Mouse (Mus musculus): ENCODE results near the gene Timp3.

Gene Timp3

DNA sequence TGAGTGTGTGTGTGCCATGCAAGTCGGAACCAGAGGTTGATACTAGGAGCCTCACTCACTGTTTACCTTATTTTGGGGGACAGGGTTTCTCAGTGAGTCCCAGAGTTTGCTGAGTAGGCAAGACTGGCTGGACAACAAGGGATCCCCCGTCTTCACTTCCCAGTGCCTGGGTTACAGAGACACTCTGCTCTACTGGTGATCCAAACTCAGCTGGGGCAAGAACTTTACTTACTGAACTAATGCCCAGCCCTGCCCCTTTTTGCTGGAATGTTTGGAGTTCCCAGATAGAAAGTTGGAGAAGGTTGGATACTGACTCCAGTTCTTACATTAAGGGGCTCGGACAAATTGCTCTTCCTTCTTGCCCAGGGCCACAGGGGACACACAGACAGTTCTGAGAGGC is 89.2 kb downstream of the Timp3 start:
- no peak for DNase-seq

GRCm38 (mm10) chr10:86389913-86390312 is 89.7 kb downstream of the Timp3 start:
- no peak for DNase-seq

DNA sequence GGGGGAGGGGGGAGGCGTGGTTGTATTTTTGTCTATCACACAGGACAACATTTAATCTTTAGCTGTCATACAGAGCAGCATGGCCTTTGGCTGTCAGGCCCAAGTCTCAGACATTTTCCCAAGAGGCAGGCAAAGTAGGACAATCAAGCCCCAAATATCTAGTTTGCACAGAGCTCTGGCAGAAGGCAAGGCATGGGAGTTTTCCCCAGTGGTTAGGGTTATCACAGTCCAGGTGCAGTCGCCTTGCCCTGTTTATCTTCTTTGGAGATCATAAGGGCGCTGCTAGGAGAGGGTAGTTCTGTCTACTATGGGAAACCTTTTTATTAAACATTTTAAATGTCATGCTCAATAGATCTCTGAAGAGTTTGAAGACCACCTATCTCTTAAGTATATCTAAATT is 92.2 kb downstream of the Timp3 start:
- no peak for DNase-seq

DNA sequence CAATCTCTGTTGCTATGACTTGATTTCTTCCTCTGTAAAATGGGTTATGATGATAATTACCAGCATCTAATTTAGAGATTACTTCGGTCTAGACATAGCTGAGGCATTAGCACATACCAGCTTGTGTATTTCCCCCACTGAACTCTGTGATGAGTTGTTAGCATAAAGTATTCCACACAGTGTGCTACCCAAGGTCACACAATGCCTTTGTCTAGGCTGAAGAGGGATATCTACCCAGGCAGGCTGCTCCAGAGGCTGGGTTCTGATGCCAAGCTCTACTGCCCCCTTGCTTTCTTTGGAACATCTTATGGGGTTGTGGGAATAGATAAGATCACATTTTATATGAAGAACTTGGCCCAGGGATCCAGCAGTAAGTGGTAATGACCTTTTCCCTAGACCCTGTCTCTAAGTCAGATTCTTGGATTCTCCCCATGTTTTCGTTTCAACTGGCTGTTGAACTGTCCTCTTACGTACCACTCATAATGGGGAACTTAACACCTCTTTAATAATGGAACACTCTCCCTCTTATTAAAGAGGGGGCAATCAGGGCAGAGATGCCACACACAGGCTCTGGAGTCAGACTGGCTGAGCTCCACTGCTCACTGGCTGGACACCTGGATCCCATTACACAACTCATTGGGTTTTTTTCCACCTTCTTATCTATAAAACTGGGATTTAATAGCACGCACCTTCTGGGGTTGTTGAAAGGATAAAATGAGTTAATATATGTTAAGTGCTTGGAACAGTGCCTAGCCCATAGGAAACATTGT is 97.6 kb downstream of the Timp3 start:
- DNase-seq, result no peak

DNA sequence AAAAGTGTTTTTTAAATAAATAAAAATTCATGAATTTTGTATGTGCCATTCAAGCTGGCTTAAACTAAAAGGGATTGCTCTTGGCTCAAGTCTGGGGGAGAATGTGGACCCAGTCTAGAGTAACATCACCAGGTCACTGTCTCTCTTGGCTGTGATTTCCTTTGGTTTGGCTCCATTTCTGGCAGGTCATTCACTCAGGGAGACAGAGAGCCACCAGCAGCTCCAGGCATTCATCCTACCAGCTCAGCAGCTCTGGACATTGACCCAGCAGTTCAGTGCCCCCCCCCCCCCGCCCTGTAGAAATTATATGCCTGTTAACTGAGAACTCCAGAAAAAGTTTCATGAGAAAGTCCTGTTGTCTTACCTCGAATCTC is 98.2 kb downstream of the Timp3 start:
- no peak for DNase-seq
